Mouse (Mus musculus): ENCODE measurements around the gene Noto. TPM values are rescaled to one million over a fixed set of nuclear protein-coding genes. Genes with fewer than 3 reads are reported as not detected.

Noto gene
- polyA plus RNA-seq, 1 experiment from 2014 or later = not detected

GRCm38 (mm10) chr6:85403039-85403438, 20.6 kb upstream of the Noto start:
- Histone ChIP-seq H3K4me3 (ENCODE audit: low read depth, low read length) (no peak overlapping the region), H3K4me1 (replicated peaks; ENCODE audit: control insufficient read depth, insufficient read depth, low read length) (no peaks in the 10 kb centered on the region), H3K27me3 (replicated peaks; ENCODE audit: control insufficient read depth, insufficient read depth, low read length) (peaks cover 14% of the 10 kb centered on the region), H3K36me3 (ENCODE audit: control insufficient read depth, insufficient read depth, low read length) (no peaks in the 10 kb centered on the region), H3K4me2 (ENCODE audit: low read length) (no peak overlapping the region), H3K9me3 (ENCODE audit: control insufficient read depth, low read length) (no peaks in the 10 kb centered on the region), H3K9ac (ENCODE audit: low read length) (no peak overlapping the region), H3K27ac (ENCODE audit: low read depth) (no peak overlapping the region)
- DNase-seq (ENCODE audit: low spot score) (no peak), ATAC-seq (replicated peaks; ENCODE audit: low FRiP score, low TSS enrichment, low read depth) (no peak)
- 82% methylated on average over 10 of the region's 10 CpGs for WGBS

GRCm38 (mm10) chr6:85409003-85409402, 14.7 kb upstream of the Noto start:
- Histone ChIP-seq H3K36me3 (ENCODE audit: control insufficient read depth, insufficient read depth, low read length) (no peaks in the 10 kb centered on the region), H3K27ac (ENCODE audit: low read depth) (no peak overlapping the region), H3K27me3 (replicated peaks; ENCODE audit: control insufficient read depth, insufficient read depth, low read length) (peaks cover 39% of the 10 kb centered on the region), H3K9me3 (ENCODE audit: control insufficient read depth, low read length) (no peaks in the 10 kb centered on the region), H3K4me1 (replicated peaks; ENCODE audit: control insufficient read depth, insufficient read depth, low read length) (no peaks in the 10 kb centered on the region), H3K9ac (ENCODE audit: low read length) (no peak overlapping the region), H3K4me3 (ENCODE audit: low read depth, low read length) (peak overlapping the region; percentile 16; the same call in 1 of the 2 replicates), H3K4me2 (ENCODE audit: low read length) (peak overlapping the region; percentile 34)
- DNase-seq (ENCODE audit: low spot score) (peak; percentile 56), ATAC-seq (replicated peaks; ENCODE audit: low FRiP score, low TSS enrichment, low read depth) (no peak)
- 1% methylated on average over 31 of the region's 31 CpGs for WGBS

GRCm38 (mm10) chr6:85410771-85411273, 12.9 kb upstream of the Noto start:
- ATAC-seq (replicated peaks; ENCODE audit: low FRiP score, low TSS enrichment, low read depth) (peak; percentile 78), DNase-seq (ENCODE audit: low spot score) (peak; percentile 89)
- H3K4me3 ChIP-seq (ENCODE audit: low read depth, low read length) = no peak overlapping the region
- H3K9ac ChIP-seq (ENCODE audit: low read length) = no peak overlapping the region
- no peaks in the 10 kb centered on the region for H3K36me3 ChIP-seq (ENCODE audit: control insufficient read depth, insufficient read depth, low read length)
- H3K4me2 ChIP-seq (ENCODE audit: low read length) = no peak overlapping the region
- no peak overlapping the region for H3K27ac ChIP-seq (ENCODE audit: low read depth)
- H3K9me3 ChIP-seq (ENCODE audit: control insufficient read depth, low read length) = no peaks in the 10 kb centered on the region
- 11% methylated on average over 13 of the region's 13 CpGs for whole genome bisulfite sequencing
- peaks cover 39% of the 10 kb centered on the region for H3K27me3 ChIP-seq (replicated peaks; ENCODE audit: control insufficient read depth, insufficient read depth, low read length)
- no peaks in the 10 kb centered on the region for H3K4me1 ChIP-seq (replicated peaks; ENCODE audit: control insufficient read depth, insufficient read depth, low read length)

GRCm38 (mm10) chr6:85415829-85416228, 7.9 kb upstream of the Noto start:
- no peaks in the 10 kb centered on the region for H3K27me3 ChIP-seq (replicated peaks; ENCODE audit: control insufficient read depth, insufficient read depth, low read length)
- H3K9me3 ChIP-seq (ENCODE audit: control insufficient read depth, low read length) = no peaks in the 10 kb centered on the region
- 34% methylated on average over 3 of the region's 3 CpGs for whole genome bisulfite sequencing
- H3K4me2 ChIP-seq (ENCODE audit: low read length) = no peak overlapping the region
- no peaks in the 10 kb centered on the region for H3K36me3 ChIP-seq (ENCODE audit: control insufficient read depth, insufficient read depth, low read length)
- H3K27ac ChIP-seq (ENCODE audit: low read depth) = no peak overlapping the region
- ATAC-seq (replicated peaks; ENCODE audit: low FRiP score, low TSS enrichment, low read depth) (no peak), DNase-seq (ENCODE audit: low spot score) (no peak)
- H3K9ac ChIP-seq (ENCODE audit: low read length) = no peak overlapping the region
- no peak overlapping the region for H3K4me3 ChIP-seq (ENCODE audit: low read depth, low read length)
- H3K4me1 ChIP-seq (replicated peaks; ENCODE audit: control insufficient read depth, insufficient read depth, low read length) = no peaks in the 10 kb centered on the region

- WGBS = 83% methylated on average over 2 of the region's 2 CpGs
- H3K9ac ChIP-seq (ENCODE audit: low read length) = no peak overlapping the region
- 0 out of 2 replicates have a peak, but pooled peaks cover 3% of the 10 kb centered on the region for H3K27me3 ChIP-seq (replicated peaks; ENCODE audit: control insufficient read depth, insufficient read depth, low read length)
- no peaks in the 10 kb centered on the region for H3K4me1 ChIP-seq (replicated peaks; ENCODE audit: control insufficient read depth, insufficient read depth, low read length)
- H3K4me2 ChIP-seq (ENCODE audit: low read length) = no peak overlapping the region
- no peak for ATAC-seq (replicated peaks; ENCODE audit: low FRiP score, low TSS enrichment, low read depth)
- H3K4me3 ChIP-seq (ENCODE audit: low read depth, low read length) = no peak overlapping the region
- no peak overlapping the region for H3K27ac ChIP-seq (ENCODE audit: low read depth)
- no peaks in the 10 kb centered on the region for H3K36me3 ChIP-seq (ENCODE audit: control insufficient read depth, insufficient read depth, low read length)
- no peak for DNase-seq (ENCODE audit: low spot score)
- H3K9me3 ChIP-seq (ENCODE audit: control insufficient read depth, low read length) = no peaks in the 10 kb centered on the region
These were observed 4.5 kb upstream of the Noto start for GRCm38 (mm10) chr6:85419150-85419549.

GRCm38 (mm10) chr6:85431274-85431841, 7.7 kb downstream of the Noto start:
- ATAC-seq (replicated peaks; ENCODE audit: low FRiP score, low TSS enrichment, low read depth) = peak; percentile 64
- H3K36me3 ChIP-seq (ENCODE audit: control insufficient read depth, insufficient read depth, low read length) = no peaks in the 10 kb centered on the region
- WGBS = 43% methylated on average over 8 of the region's 8 CpGs

GRCm38 (mm10) chr6:85431842-85432431, 8.3 kb downstream of the Noto start, which contains the start of gene Smyd5:
Smyd5 (plus strand) TSS chr6:85431989.
- Histone ChIP-seq H3K27ac (ENCODE audit: low read depth) (0 out of 2 replicates have a peak within 1 kb of the TSS, but pooled peaks have one; percentile 33), H3K4me3 (ENCODE audit: low read depth, low read length) (peak within 1 kb of the TSS; percentile 96), H3K27me3 (replicated peaks; ENCODE audit: control insufficient read depth, insufficient read depth, low read length) (no peaks in the 10 kb centered on the region), H3K4me1 (replicated peaks; ENCODE audit: control insufficient read depth, insufficient read depth, low read length) (no peaks in the 10 kb centered on the region), H3K36me3 (ENCODE audit: control insufficient read depth, insufficient read depth, low read length) (no peaks in the 10 kb centered on the region), H3K9me3 (ENCODE audit: control insufficient read depth, low read length) (no peaks in the 10 kb centered on the region), H3K4me2 (ENCODE audit: low read length) (peak within 1 kb of the TSS; percentile 86), H3K9ac (ENCODE audit: low read length) (peak within 1 kb of the TSS; percentile 84)
- ATAC-seq (replicated peaks; ENCODE audit: low FRiP score, low TSS enrichment, low read depth) (peak; percentile 87), DNase-seq (ENCODE audit: low spot score) (peak; percentile 94)
- WGBS = under 1% methylated on average over 39 of the region's 39 CpGs

More at GRCm38 (mm10) chr6:85431274-85431841, 7.7 kb downstream of the Noto start:
- peak; percentile 54 for DNase-seq (ENCODE audit: low spot score)
- no peaks in the 10 kb centered on the region for H3K4me1 ChIP-seq (replicated peaks; ENCODE audit: control insufficient read depth, insufficient read depth, low read length)
- H3K27me3 ChIP-seq (replicated peaks; ENCODE audit: control insufficient read depth, insufficient read depth, low read length) = no peaks in the 10 kb centered on the region
- H3K9me3 ChIP-seq (ENCODE audit: control insufficient read depth, low read length) = no peaks in the 10 kb centered on the region
- H3K4me3 ChIP-seq (ENCODE audit: low read depth, low read length) = peak overlapping the region; percentile 96
- peak overlapping the region; percentile 86 for H3K4me2 ChIP-seq (ENCODE audit: low read length)
- peak overlapping the region; percentile 84 for H3K9ac ChIP-seq (ENCODE audit: low read length)
- no peak overlapping the region for H3K27ac ChIP-seq (ENCODE audit: low read depth)

GRCm38 (mm10) chr6:85433865-85434264, 10.2 kb downstream of the Noto start:
- DNase-seq (ENCODE audit: low spot score) = no peak
- no peaks in the 10 kb centered on the region for H3K27me3 ChIP-seq (replicated peaks; ENCODE audit: control insufficient read depth, insufficient read depth, low read length)
- no peak overlapping the region for H3K9ac ChIP-seq (ENCODE audit: low read length)
- peaks cover 10% of the 10 kb centered on the region for H3K36me3 ChIP-seq (ENCODE audit: control insufficient read depth, insufficient read depth, low read length)
- no peak overlapping the region for H3K27ac ChIP-seq (ENCODE audit: low read depth)
- no peak overlapping the region for H3K4me2 ChIP-seq (ENCODE audit: low read length)
- ATAC-seq (replicated peaks; ENCODE audit: low FRiP score, low TSS enrichment, low read depth) = no peak
- no peaks in the 10 kb centered on the region for H3K4me1 ChIP-seq (replicated peaks; ENCODE audit: control insufficient read depth, insufficient read depth, low read length)
- H3K4me3 ChIP-seq (ENCODE audit: low read depth, low read length) = no peak overlapping the region
- WGBS = 81% methylated on average over 5 of the region's 5 CpGs
- H3K9me3 ChIP-seq (ENCODE audit: control insufficient read depth, low read length) = no peaks in the 10 kb centered on the region
